Mouse (Mus musculus): Measurements from ENCODE around the gene Phf2. TPM values are rescaled to one million over a fixed set of nuclear protein-coding genes. Genes with fewer than 3 reads are reported as not detected.

Phf2 gene
- total RNA-seq, 4 experiments from 2014 or later: 35.5 to 40.5 (median 37.5) TPM

Other genes starting within 250 kb of the Phf2 start
- 10 to 100 TPM; 33.7 to 36.7 (median 35.4) TPM for gene Ptpdc1, start 245.5 kb downstream of the Phf2 start, total RNA-seq (2022)
- gene Barx1, start 208.1 kb downstream of the Phf2 start, total RNA-seq (2022): not detected
- 100 to 1,000 TPM; 103 to 110 (median 105) TPM for gene Fam120a, start 96.9 kb upstream of the Phf2 start, total RNA-seq (2022)

Data from layer of hippocampus, adult 8-10 months (tissue).